Mouse (Mus musculus) monocyte, adult 5-6 weeks (primary cell): ENCODE measurements around the gene Zbtb4. TPM values are rescaled to one million over a fixed set of nuclear protein-coding genes. Genes with fewer than 3 reads are reported as not detected.
"Not testable (repeated sequence)": the region's sequence is repeated elsewhere in the genome, so short reads cannot be mapped to it uniquely, and the experiment has no call there.

ENCODE experiments used
- ATAC-seq: fragments of 153-309, 156-312 bp; replicated peaks from 2 replicates; pipeline ENCODE4 v1.8.0; 2017; ENCODE audit warnings: mild to moderate bottlenecking; ENCODE audit not compliant: low TSS enrichment, insufficient number of reproducible peaks, severe bottlenecking, poor library complexity, low FRiP score
- total RNA-seq: library from RNA; stranded (forward); fragments of 200-1000, 200-491, 200-594 nt; gene quantifications from 3 replicates; pipeline ENCODE4 v1.2.3, GENCODE M21; 2017

Zbtb4 gene
- total RNA-seq, result 6.6 to 23.7 TPM (median 7.7 TPM) in 3 replicates

- ATAC-seq, result no peak; the same call in 1 of the 2 replicates
These were observed at the start of gene Zbtb4 for GRCm38 (mm10) chr11:69765221-69766125. Gene Zbtb4, plus strand, starts transcription at chr11:69765912.

- ATAC-seq, result no peak
These were observed 49.8 kb upstream of the Zbtb4 start for GRCm38 (mm10) chr11:69715929-69716328.

DNA sequence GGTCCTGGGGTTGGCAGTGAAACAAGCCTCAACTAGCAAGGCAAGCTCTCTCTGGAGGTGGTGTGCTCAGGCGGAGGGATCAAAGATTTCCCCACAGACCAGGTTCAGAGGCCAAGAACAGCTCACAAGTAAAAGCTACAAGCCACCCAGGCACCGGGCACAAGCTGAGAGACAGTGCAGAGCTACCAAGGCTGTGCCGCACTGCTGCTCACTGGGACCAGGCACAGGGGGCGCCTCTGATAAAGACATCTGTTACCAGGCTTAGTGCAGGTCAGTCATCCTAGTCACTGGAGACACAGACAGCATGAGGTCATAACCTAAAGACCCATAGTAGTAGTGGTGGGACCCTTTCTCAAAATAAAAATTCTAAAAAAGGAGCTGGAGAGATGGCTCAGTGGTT, 48.8 kb upstream of the Zbtb4 start:
- no peak for ATAC-seq

GRCm38 (mm10) chr11:69718661-69719060, 47.1 kb upstream of the Zbtb4 start:
- ATAC-seq, result no peak

GRCm38 (mm10) chr11:69719423-69719822, 46.3 kb upstream of the Zbtb4 start:
- ATAC-seq, result no peak

DNA sequence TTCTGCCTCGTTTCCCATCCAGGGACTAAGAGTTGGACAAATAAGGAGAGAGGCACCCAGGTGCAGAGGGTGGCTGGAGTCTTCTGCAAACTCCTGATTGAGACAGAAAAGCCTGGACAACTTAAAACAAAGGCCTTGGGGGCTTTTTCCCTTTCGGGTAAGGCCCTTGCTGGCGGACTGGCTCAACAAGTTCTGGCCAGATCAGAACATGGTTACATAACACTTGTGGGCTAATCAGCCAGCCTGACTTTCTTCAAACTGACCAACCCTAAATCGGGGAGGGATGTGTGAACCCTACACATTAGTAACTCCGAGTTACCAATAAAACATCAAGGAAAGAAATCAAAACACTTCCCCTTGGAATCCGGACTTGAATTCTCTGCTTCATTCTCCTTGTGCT, 44.9 kb upstream of the Zbtb4 start:
- no peak for ATAC-seq

- ATAC-seq, result no peak
These were observed 42.6 kb upstream of the Zbtb4 start for GRCm38 (mm10) chr11:69723074-69723473.

- ATAC-seq, result no peak
These were observed 39.8 kb upstream of the Zbtb4 start for GRCm38 (mm10) chr11:69725951-69726350.

- peak; percentile 67 for ATAC-seq
These were observed 36.6 kb upstream of the Zbtb4 start for GRCm38 (mm10) chr11:69729063-69729462.

DNA sequence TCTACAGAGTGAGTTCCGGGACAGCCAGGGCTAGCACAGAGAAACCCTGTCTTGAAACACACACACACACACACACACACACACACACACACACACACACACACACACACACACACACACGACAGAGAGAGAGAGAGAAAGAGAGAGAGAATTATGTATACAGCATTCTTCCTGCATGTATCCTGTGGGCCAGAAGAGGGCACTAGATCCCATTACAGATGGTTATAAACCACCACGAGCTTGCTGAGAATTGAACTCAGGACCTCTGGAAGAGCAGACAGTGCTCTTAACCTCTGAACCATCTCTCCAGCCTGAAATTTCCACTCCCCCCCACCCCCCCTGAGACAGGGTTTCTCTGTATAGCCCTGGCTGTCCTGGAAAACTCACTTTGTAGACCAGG, 34.3 kb upstream of the Zbtb4 start:
- not testable (repeated sequence) for ATAC-seq

DNA sequence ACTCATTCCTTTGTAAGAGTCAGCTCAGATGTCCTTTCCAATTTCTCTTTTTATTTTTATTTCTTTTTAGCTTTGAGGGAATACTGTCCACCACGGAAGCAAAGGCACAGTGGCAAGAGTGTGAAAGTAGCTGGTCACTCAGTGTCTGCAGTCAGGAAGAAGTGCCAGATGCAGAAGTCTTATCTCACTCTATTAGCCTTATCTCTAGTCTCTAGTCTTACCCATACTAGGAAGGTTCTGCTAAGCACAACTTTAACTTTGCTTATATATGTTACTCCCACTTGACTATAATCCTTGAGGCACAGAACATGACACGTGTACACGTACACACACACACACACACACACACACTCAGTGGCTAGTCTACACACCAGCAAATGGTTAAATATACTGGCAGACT, 14.1 kb upstream of the Zbtb4 start:
- ATAC-seq, result no peak

DNA sequence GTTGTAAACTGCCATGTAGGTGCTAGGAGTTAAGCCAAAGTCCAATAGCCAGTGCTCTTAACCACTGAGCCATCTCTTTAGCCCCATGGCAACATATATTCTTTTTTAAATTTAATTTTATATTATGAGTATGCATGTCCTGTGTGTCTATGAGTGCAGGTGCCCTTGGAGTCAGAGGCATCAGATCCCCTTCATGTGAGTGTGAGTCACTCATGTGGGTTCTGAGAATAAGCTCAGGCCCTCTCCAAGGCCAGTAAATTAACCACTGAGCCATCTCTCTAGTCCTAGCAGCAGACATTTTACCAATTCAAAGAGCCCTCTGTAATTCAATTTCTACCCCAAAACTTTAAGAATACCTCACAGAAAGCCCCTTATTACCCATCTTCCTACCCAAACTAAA, 13.0 kb upstream of the Zbtb4 start:
- ATAC-seq, result no peak

GRCm38 (mm10) chr11:69754233-69754632, 11.5 kb upstream of the Zbtb4 start:
- ATAC-seq, result no peak

DNA sequence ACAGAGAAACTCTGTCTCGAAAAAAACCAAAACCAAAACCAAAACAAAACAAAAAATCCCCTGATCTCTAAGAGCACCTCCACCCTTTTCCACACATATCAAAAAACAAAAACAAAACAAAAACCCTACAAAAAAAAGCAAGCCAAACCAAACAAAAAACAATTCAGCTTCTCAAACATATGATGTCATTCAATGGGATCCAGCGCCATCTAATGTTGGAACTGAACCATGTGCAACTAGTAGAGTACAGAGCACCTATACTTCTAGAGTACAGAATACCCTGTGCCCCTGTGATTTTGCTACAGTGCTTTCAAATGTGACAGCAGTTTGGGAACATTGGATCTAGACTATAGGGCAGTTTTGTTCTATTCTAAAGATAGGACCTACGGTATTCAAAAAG, 11.0 kb upstream of the Zbtb4 start:
- ATAC-seq, result no peak

DNA sequence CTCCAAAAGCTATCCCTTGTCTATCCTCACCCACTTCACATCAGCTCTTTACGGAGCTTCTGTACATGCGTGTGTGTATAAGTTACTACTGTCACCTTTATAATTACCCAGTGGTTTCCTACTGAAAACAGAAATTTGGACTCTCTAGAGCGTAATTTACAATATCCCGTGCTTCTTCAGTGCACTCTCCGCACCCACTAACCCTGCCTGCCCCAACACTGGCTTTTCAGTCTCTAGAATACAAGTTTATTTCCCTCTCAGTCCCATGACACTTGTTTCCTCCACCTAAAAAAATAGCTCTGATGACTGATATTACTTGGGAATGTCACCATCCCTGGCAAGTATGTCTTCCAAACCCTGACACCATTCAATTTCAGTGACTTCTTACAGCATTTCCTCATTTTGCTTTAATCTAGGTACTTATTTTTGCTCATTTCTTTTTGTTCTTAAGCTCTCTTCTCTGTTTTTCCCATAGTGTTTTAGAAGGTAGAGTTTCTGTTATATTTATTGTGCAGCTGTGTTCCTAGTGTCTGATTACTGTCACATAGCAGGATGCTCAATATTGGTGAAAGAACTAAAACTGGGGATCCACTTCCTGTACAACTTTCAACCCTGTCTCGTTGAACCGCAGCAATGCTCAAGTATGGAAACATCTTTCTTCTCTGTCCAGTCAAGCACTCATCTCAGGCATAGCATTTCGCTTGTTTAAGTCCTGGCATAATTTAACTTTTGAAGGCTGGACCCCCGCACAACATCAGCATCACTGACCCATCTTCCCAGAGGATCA, 8.2 kb upstream of the Zbtb4 start:
- ATAC-seq, result no peak

DNA sequence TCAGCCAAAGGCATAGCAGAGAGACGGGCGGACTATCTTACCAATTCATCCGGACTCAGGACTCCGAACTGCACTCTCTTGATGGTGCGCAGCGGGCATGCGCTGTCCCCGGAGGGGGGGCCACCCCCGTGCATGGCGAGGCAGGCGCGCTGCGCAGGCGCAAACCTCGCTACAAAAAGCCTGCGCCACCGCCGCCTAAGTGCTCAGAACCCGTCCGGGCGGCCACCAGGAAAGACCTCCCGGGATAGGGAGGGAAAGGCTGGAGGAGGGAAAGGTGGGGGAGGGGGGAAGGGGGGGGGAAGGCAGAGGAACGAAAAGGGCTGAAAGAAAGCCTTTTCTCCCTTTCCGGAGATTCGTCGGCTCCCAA, 7.6 kb upstream of the Zbtb4 start:
- ATAC-seq, result peak; percentile 36

DNA sequence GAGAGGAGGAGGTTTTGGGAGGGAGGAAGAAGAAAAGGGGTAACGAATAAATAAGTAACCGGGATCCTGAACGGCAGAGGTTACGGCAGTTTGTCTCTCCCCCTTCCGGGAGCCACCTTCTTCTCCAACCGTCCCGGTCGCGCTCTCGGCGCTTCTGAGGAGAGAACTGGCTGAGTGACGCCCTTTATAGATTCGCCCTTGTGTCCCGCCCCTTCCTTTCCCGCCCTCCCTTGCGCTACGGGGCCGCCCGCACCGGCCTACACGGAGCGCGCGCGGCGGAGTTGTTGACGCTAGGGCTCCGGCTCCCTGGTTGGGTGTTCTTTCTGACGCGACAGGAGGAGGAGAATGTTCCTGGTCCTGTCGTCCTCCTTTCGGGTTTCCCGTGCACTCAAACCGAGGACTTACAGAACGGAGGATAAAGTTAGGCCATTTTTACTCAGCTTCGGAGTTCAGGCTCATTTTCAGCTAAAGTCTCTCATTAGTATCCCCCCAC, 7.2 kb upstream of the Zbtb4 start, which contains the start of gene Polr2a:
Polr2a (minus strand) TSS at position 160 of the 493 bp plus-strand sequence.
- ATAC-seq, result peak; percentile 77

DNA sequence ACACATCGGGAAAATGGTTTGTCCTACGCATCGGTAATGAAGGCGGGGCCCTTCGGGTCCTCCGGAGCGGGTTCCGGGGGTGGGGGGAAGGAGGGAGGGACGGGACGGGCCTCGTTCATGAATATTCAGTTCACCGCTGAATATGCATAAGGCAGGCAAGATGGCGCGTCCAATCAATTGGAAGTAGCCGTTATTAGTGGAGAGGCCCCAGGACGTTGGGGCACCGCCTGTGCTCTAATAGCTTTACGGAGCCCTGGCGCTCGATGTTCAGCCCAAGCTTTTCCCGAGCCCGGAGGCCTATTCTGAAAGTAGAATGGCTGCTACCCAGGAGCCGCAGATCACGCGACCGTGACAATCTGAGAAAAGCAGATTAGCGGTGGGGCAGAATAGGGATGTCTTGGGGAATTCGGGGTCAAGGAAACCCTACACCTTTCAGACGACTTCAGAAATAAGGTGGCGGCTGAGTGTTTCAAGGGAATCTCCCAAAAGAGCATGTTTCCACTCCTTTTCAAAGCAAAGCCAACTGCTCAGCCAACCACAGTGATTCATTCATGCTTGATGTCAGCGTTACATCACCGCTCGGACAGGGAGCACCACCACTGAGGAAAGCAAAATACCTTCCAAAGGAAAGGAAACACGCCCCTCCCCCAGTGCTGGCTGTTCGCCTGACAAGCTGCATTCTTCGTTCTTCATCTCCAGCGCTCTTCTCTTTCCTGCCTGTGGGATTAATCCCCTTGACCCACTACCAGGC, 6.6 kb upstream of the Zbtb4 start:
- ATAC-seq, result peak; percentile 77
